Mouse (Mus musculus): ENCODE results near the gene Cbfa2t2.

GRCm38 (mm10) chr2:154474251-154475061 lies 38.2 kb downstream of the Cbfa2t2 start:
- TF ChIP-seq EP300 (optimal IDR thresholded peaks at IDR 0.05) (no peak), CTCF (IDR thresholded peaks at IDR 0.05; ENCODE audit: low read depth) (no peak)

Data from stomach, postnatal 0 days (tissue).